Mouse (Mus musculus) midbrain, embryonic 14.5 days (tissue): ENCODE measurements around the gene Gpr89. TPM values are rescaled to one million over a fixed set of nuclear protein-coding genes. Genes with fewer than 3 reads are reported as not detected.

Experiments
- ATAC-seq: fragments of 200-750 bp; cut with Nextera tagmentation; 2 replicates; pipeline ENCODE4 v1.8.0; 2017; ENCODE audit warnings: moderate number of reproducible peaks, moderate library complexity; ENCODE audit not compliant: low FRiP score, low TSS enrichment
- DNase-seq: peaks from one replicate; pipeline ENCODE4 v3.0.0-alpha.2; 2015
- H3K27ac ChIP-seq: fragments of 300-500 bp; sonication (generic); replicated peaks from 2 replicates; pipeline ENCODE4 v1.5.1; 2014; ENCODE audit warnings: mild to moderate bottlenecking, low read depth, low read length, moderate library complexity
- H3K27me3 ChIP-seq: fragments of 300-500 bp; sonication (generic); 2 replicates; pipeline ENCODE4 v1.6.1; 2014; ENCODE audit warnings: low read length, control low read depth, mixed read lengths; ENCODE audit not compliant: control insufficient read depth, insufficient read depth
- H3K36me3 ChIP-seq: fragments of 300-500 bp; sonication (generic); 2 replicates; pipeline ENCODE4 v1.6.1; 2014; ENCODE audit warnings: low read length, control low read depth; ENCODE audit not compliant: control insufficient read depth, insufficient read depth
- H3K4me1 ChIP-seq: fragments of 300-500 bp; sonication (generic); 2 replicates; pipeline ENCODE4 v1.6.1; 2014; ENCODE audit warnings: mild to moderate bottlenecking, antibody characterized with exemption, low read length, control low read depth; ENCODE audit not compliant: control insufficient read depth, insufficient read depth
- H3K4me2 ChIP-seq: fragments of 300-500 bp; sonication (generic); 2 replicates; pipeline ENCODE4 v1.6.1; 2014; ENCODE audit warnings: mild to moderate bottlenecking, low read length, moderate library complexity
- H3K4me3 ChIP-seq: fragments of 300-500 bp; sonication (generic); replicated peaks from 2 replicates; pipeline ENCODE4 v1.5.1; 2014; ENCODE audit warnings: low read depth, low read length
- H3K9ac ChIP-seq: fragments of 300-500 bp; sonication (generic); replicated peaks from 2 replicates; pipeline ENCODE4 v1.6.1; 2014; ENCODE audit warnings: mild to moderate bottlenecking, low read length, moderate library complexity
- H3K9me3 ChIP-seq: fragments of 300-500 bp; sonication (generic); 2 replicates; pipeline ENCODE4 v1.6.1; 2016; ENCODE audit warnings: low read length, control low read depth, mixed read lengths; ENCODE audit not compliant: control insufficient read depth
- WGBS: fragments of 180-500 bp; shearing (Covaris S2); extraction: QIAGEN DNeasy Blood & Tissue Kit; methylation state at CpG from one replicate; pipeline ENCODE4 v1.1.7; 2014; 5-methylcytosine and 5-hydroxymethylcytosine counted together
- polyA plus RNA-seq: library from polyadenylated mRNA; unstranded; fragments of >200 nt; fragmentation: Nextera tagmentation; extraction: Ambion mirVana; gene quantifications from 2 replicates; pipeline ENCODE4 v1.2.1, GENCODE M21; 2014

The Gpr89 gene
- polyA plus RNA-seq, 1 experiment from 2014 or later: 40.7 TPM

GRCm38 (mm10) chr3:96838996-96839645 is 66.0 kb downstream of the Gpr89 start:
- H3K4me1 ChIP-seq: no peaks in the 10 kb centered on the region
- H3K27ac ChIP-seq: no peak overlapping the region
- WGBS: 82% methylated on average over 7 of the region's 7 CpGs
- no peak for ATAC-seq
- no peak for DNase-seq
- H3K9me3 ChIP-seq: no peaks in the 10 kb centered on the region
- H3K4me2 ChIP-seq: no peak overlapping the region
- H3K4me3 ChIP-seq: no peak overlapping the region
- H3K36me3 ChIP-seq: no peaks in the 10 kb centered on the region
- H3K27me3 ChIP-seq: no peaks in the 10 kb centered on the region
- no peak overlapping the region for H3K9ac ChIP-seq

GRCm38 (mm10) chr3:96836414-96836813 is 68.7 kb downstream of the Gpr89 start:
- Histone ChIP-seq H3K9ac (no peak overlapping the region), H3K4me1 (no peaks in the 10 kb centered on the region), H3K36me3 (no peaks in the 10 kb centered on the region), H3K27me3 (no peaks in the 10 kb centered on the region), H3K27ac (no peak overlapping the region), H3K9me3 (no peaks in the 10 kb centered on the region), H3K4me3 (no peak overlapping the region), H3K4me2 (no peak overlapping the region)
- ATAC-seq (no peak), DNase-seq (no peak)
- WGBS: 46% methylated on average over 2 of the region's 2 CpGs

- ATAC-seq (no peak), DNase-seq (no peak)
Measured at GRCm38 (mm10) chr3:96834587-96835348, 70.4 kb downstream of the Gpr89 start.

GRCm38 (mm10) chr3:96832930-96833329 is 72.2 kb downstream of the Gpr89 start:
- ATAC-seq (no peak), DNase-seq (no peak)
- Histone ChIP-seq H3K27me3 (no peaks in the 10 kb centered on the region), H3K27ac (no peak overlapping the region), H3K9ac (no peak overlapping the region), H3K36me3 (no peaks in the 10 kb centered on the region), H3K4me3 (no peak overlapping the region), H3K9me3 (no peaks in the 10 kb centered on the region), H3K4me1 (no peaks in the 10 kb centered on the region), H3K4me2 (no peak overlapping the region)
- 24% methylated on average over 5 of the region's 5 CpGs for WGBS

More at GRCm38 (mm10) chr3:96834587-96835348, 70.4 kb downstream of the Gpr89 start:
- no peaks in the 10 kb centered on the region for H3K36me3 ChIP-seq
- no peaks in the 10 kb centered on the region for H3K9me3 ChIP-seq
- H3K9ac ChIP-seq: no peak overlapping the region
- H3K4me2 ChIP-seq: no peak overlapping the region
- H3K27ac ChIP-seq: no peak overlapping the region
- no peaks in the 10 kb centered on the region for H3K4me1 ChIP-seq
- no peaks in the 10 kb centered on the region for H3K27me3 ChIP-seq
- 84% methylated on average over 7 of the region's 7 CpGs for WGBS
- no peak overlapping the region for H3K4me3 ChIP-seq

GRCm38 (mm10) chr3:96829856-96830255 is 75.3 kb downstream of the Gpr89 start:
- DNase-seq (no peak), ATAC-seq (no peak)
- no peaks in the 10 kb centered on the region for H3K27me3 ChIP-seq
- H3K4me2 ChIP-seq: no peak overlapping the region
- H3K9ac ChIP-seq: no peak overlapping the region
- H3K9me3 ChIP-seq: no peaks in the 10 kb centered on the region
- H3K27ac ChIP-seq: no peak overlapping the region
- no peaks in the 10 kb centered on the region for H3K4me1 ChIP-seq
- H3K4me3 ChIP-seq: no peak overlapping the region
- 75% methylated on average over 10 of the region's 10 CpGs for WGBS
- no peaks in the 10 kb centered on the region for H3K36me3 ChIP-seq

GRCm38 (mm10) chr3:96828984-96829383 is 76.2 kb downstream of the Gpr89 start, which contains the start of the genes Pdzk1 and Cd160:
Gene Pdzk1 (plus strand): TSS chr3:96829284.
Gene Cd160 (minus strand): TSS chr3:96829351.
- Histone ChIP-seq H3K9ac (no peak within 1 kb of the TSS), H3K27me3 (no peaks in the 10 kb centered on the region), H3K9me3 (no peaks in the 10 kb centered on the region), H3K4me2 (no peak within 1 kb of the TSS), H3K27ac (0 out of 2 replicates have a peak within 1 kb of the TSS, but pooled peaks have one; percentile 10), H3K4me1 (no peaks in the 10 kb centered on the region), H3K4me3 (no peak within 1 kb of the TSS), H3K36me3 (no peaks in the 10 kb centered on the region)
- ATAC-seq (no peak), DNase-seq (no peak)
- WGBS: 81% methylated on average over 1 of the region's 1 CpGs

GRCm38 (mm10) chr3:96828308-96828864 is 76.8 kb downstream of the Gpr89 start:
- Histone ChIP-seq H3K9ac (no peak overlapping the region), H3K27me3 (no peaks in the 10 kb centered on the region), H3K4me1 (no peaks in the 10 kb centered on the region), H3K9me3 (no peaks in the 10 kb centered on the region), H3K4me3 (no peak overlapping the region), H3K4me2 (no peak overlapping the region), H3K36me3 (no peaks in the 10 kb centered on the region), H3K27ac (0 out of 2 replicates have a peak overlapping the region, but pooled peaks have one; percentile 10)
- DNase-seq (peak; percentile 52), ATAC-seq (no peak)
- WGBS: 33% methylated on average over 15 of the region's 15 CpGs

- Histone ChIP-seq H3K4me3 (no peak overlapping the region), H3K9me3 (no peaks in the 10 kb centered on the region), H3K4me2 (no peak overlapping the region), H3K4me1 (no peaks in the 10 kb centered on the region), H3K27ac (no peak overlapping the region), H3K36me3 (no peaks in the 10 kb centered on the region), H3K27me3 (no peaks in the 10 kb centered on the region), H3K9ac (no peak overlapping the region)
- 34% methylated on average over 11 of the region's 11 CpGs for WGBS
- DNase-seq: no peak
- no peak for ATAC-seq
Measured at GRCm38 (mm10) chr3:96825261-96825660, 79.9 kb downstream of the Gpr89 start.
